Mouse (Mus musculus): ENCODE results near the gene Rsbn1.

The Rsbn1 gene

GRCm38 (mm10) chr3:103960622-103961021, 46.7 kb downstream of the Rsbn1 start:
- DNase-seq, result no peak

DNA sequence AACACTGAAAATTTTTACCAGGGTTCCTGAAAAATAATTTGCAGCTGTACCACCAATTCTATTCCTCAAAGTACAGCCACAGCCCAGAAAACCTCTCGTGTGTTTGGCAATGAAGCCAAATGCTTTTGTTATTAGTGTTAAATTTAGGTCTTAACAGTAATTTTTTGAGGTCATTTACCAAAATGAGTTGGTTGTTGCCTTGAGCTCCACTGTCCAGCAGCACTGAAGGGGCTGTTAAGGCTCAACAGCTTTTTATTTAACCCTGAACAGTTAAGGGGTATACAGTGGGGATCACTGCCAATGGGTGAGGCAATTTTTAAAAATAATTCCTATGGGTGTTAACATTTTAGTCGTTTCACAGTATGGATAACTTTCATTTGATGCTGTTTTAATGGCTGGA, 53.3 kb downstream of the Rsbn1 start:
- no peak for DNase-seq

DNA sequence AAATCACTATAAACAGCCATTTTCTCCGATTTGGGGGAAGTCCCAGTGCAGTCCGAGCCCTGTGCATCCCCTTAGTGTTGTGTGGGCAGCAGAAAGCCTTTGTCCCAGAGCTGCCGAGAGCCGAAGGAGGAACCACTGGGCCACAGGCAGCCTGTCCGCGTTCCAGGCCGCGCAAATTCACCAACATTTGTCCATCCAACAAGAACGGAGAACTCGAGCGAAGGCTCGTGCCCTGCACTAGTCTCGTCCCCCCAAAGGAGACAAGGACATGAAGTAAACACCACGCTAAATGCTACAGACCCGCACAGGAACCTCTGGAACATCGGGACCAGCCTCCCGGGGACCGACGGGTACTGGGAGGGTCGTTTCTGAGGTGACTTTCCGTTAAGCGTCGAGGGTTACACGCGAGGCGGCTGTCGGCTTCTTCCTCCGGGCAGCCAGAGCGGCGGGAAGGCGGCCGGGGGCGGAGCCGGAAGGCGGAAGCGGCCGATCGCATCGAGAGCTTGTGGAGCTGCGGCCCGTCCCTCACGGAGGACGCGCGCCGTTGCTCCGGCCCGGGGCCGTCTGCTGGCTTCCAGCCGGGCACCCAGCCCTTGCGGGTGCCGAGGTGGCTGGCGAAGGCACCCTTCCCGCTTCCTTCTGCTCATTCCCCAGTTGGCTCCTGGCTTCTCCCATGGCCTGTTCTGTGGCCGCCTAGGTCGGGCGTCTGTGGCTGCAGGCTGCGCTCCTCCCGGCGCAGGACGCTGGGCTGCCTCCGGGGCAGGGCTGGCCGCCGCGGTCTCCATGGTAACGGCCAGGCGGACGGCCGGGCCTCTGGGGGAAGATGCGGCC, 54.2 kb downstream of the Rsbn1 start, which contains the start of gene Phtf1:
Gene Phtf1 (plus strand): TSS at position 250 of the 831 bp plus-strand sequence.
- DNase-seq, result peak; percentile 81 to 89

- peak in 1 of 2 experiments; percentile 66 for DNase-seq
These were observed 54.8 kb downstream of the Rsbn1 start for GRCm38 (mm10) chr3:103968701-103969100.

DNA sequence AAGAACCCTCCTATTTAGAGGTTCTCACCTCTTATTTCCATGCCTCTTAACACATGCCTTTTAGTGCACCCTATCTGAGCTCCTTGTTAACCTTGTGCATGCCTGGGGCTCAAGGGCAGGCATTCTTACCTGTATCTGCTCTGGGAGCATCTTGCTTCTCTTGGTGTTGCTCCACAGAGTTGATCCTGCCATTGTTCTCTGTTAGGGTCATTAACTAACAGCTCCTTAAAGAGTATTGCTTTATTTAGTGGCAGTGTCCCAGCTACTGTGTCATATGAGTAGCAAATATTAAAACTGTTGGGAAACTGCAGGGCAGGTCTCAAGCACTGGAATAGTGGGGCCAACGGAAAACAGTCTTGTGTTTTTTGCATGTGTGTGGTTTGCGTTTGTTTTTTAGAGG, 57.2 kb downstream of the Rsbn1 start:
- no peak for DNase-seq

- DNase-seq, result no peak
These were observed 70.6 kb downstream of the Rsbn1 start for GRCm38 (mm10) chr3:103984556-103984955.

DNA sequence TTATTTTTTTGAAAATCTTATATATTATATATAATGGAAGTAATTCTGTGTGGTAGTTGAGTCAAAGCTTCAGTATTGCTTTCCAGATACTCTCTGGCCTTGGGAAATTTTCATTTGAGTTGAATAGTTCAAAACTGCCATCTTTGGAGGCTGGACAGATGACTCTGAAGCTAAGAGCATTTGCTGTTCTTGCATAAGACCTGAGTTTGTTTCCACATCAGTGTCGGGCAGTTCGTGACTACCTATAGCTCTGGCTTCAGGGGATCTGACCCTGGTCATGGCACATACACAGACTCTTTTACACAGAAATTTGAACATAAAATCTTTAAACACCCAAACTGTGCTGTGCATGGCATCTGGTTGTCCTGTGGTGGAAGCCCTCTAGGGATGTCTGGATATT, 71.3 kb downstream of the Rsbn1 start:
- no peak for DNase-seq

DNA sequence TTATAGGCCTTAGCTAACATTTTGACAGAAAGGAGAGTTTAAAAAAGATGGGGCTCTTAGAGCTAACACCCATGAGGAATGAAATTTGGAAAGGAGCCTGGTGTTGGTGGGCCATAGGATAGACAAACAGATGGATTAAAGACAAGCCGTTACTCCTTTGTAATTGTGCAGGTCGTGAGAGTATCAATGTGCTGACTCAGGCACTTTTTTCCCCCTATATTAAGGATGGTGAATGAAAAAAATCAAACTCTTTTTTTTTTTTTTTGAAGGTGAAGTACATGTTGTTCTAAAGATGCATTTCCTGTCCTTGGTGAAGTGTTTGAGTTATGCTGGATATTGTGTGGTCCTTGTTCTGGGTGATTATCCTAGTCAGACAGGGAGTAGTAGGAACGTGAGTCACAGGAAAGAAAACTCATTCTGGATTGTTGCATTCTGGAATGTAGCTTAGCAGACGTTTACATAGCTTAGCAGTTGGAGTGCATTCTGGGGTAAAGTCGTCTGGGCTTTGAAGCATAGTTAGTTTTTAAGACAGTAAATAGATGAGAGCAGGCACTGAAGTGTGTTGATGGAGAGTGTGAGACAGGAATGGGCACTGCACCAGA, 74.0 kb downstream of the Rsbn1 start:
- DNase-seq, result no peak

- DNase-seq, result no peak
These were observed 75.4 kb downstream of the Rsbn1 start for GRCm38 (mm10) chr3:103989352-103989751.

- no peak for DNase-seq
These were observed 77.4 kb downstream of the Rsbn1 start for GRCm38 (mm10) chr3:103991271-103991670.

- no peak for DNase-seq
These were observed 84.8 kb downstream of the Rsbn1 start for GRCm38 (mm10) chr3:103998724-103999123.

GRCm38 (mm10) chr3:104006896-104007466, 93.1 kb downstream of the Rsbn1 start:
- peak; percentile 31 to 33 for DNase-seq

GRCm38 (mm10) chr3:104007479-104007878, 93.6 kb downstream of the Rsbn1 start:
- DNase-seq, result peak; percentile 42 to 55

DNA sequence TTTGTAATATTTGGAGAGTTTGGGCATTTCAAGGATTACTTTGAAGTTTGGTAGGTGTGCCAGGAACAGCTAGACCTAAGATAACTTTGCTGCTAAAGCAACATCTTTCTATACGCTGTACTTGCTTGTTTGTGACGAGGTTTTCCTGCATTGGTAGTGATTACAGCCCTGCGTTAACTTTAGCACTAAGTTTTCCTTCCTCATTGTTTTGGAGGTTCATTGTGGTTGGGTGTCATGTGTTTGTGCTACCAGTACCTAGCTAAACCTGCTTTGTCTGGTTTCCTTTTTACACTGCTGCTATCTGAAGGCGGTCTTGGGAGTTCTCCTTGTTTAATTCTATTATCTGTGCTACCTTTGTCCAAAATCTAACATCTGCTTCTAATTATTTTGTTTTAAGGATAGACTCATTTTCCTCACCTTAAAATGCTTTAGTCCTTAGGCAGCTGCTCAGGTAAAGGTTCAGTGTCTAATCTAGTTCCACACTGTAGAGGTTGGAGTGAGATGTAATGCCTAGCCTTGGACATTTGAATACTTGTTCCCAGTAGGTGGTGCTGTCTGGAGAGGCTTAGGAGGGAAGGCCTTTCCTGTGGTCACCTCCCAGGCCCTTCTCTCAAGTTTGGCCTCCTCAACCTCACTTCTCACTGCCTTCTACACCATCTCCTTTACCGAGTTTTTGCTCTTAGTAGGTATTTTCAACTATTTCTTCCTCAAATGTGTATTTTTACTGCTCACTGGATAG, 96.2 kb downstream of the Rsbn1 start:
- DNase-seq, result no peak

DNA sequence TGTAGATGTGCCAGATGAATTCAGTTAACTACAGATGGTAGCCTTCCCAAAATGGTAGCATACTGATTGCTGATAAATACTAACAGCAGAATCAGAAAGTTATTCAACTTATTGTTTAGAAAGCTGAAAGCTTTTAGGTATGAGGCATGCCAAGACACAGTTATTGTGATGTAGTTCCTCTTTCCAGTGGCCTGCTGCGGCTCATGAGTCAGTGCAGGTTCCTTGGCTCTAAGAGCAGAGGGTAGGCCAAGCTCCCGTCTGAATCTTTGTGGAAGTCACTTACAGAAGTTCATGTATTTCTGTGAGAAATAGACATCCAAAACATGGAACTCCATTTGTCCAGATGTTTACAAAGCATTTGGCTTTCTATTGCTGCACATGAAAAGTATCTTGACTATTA, 98.1 kb downstream of the Rsbn1 start:
- no peak for DNase-seq

Measured in cerebellum, adult 18-20 months (tissue).